8 mouse cellular contexts compared by ENCODE assay signal in genomic region chr5:104571282-104571921, GRCm38 (mm10).
A peak's percentile ranks its signal among the peaks of the same experiment; 100 is the strongest.
DNase-seq lines count a peak whose midpoint lies in the region; ATAC-seq lines count a peak whose summit lies in the region.
"Not testable (repeated sequence)": the region's sequence is repeated elsewhere in the genome, so short reads cannot be mapped to it uniquely, and the experiment has no call there.

No protein-coding gene starts in this region.

- intact Hi-C loops in gastrocnemius, postnatal 14 days (cut with DNase I; ENCODE audit: low total_unique reads); left cerebral cortex, postnatal 10 days (cut with DNase I): not testable (repeated sequence)

- peak; percentile 100 for ATAC-seq in inflammation-experienced regulatory T-cells, adult 6 months
- peak; percentile 100 for ATAC-seq in megakaryocyte-erythroid progenitor cell, adult 5-6 weeks (replicated peaks; ENCODE audit: low FRiP score, low TSS enrichment, poor library complexity, severe bottlenecking)

- DNase-seq in adrenal gland, adult (ENCODE audit: inconsistent age in 2 of 2, low spot score in 1 of 2) = peak; percentile 90 to 98
- peak; percentile 91 for DNase-seq in embryo, embryonic 10.5 days (ENCODE audit: low spot score)
- DNase-seq in gastrocnemius, postnatal 14 days = peak; percentile 73
- DNase-seq in left cerebral cortex, postnatal 10 days (ENCODE audit: extremely low spot score in 1 of 2, low spot score in 2 of 2) = peak; percentile 87 to 95
- DNase-seq in right cerebral cortex, postnatal 25 days = peak; percentile 88
- peak; percentile 76 to 80 for DNase-seq in urinary bladder, postnatal 4 days (ENCODE audit: low spot score in 2 of 2)

Comparison
In these comparisons a context has a peak if more than half of its experiments do, and no peak if none do; other contexts are left out.
1. Peak in every context shown above with its lines: DNase-seq and ATAC-seq.